Mouse (Mus musculus) lung, postnatal 0 days (tissue): ENCODE data around the gene Nod1.

ENCODE experiments used
- CTCF ChIP-seq: IDR thresholded peaks from 2 replicates; pipeline ENCODE4 v1.5.1; 2016; ENCODE audit warnings: antibody characterized with exemption, mild to moderate bottlenecking
- EP300 ChIP-seq: IDR thresholded peaks from 2 replicates; pipeline ENCODE4 v1.6.1; 2016; ENCODE audit warnings: antibody characterized with exemption, mild to moderate bottlenecking, control low read depth

GRCm38 (mm10) chr6:55016236-55016635 lies 43.8 kb upstream of the Nod1 start:
- TF ChIP-seq CTCF (peak; percentile 87), EP300 (no peak)
